Mouse (Mus musculus) MEL (cell line): ENCODE results near the gene Efna3.

ENCODE experiments used
- CTCF ChIP-seq, 3 experiments: IDR thresholded peaks in 2 of 3; conservative IDR thresholded peaks in 1 of 3; 2 replicates each; pipeline ENCODE4 v1.5.1; 2011 to 2012; ENCODE audit warnings: low read length in 3 of 3, low read depth in 2 of 3, mild to moderate bottlenecking in 2 of 3, improper control_type of control experiment in 1 of 3, inconsistent platforms in 1 of 3, mixed read lengths in 1 of 3, moderate library complexity in 1 of 3; ENCODE audit not compliant: control insufficient read depth in 1 of 3, insufficient read depth in 1 of 3, poor library complexity in 1 of 3, severe bottlenecking in 1 of 3
- GABPA ChIP-seq: IDR thresholded peaks from 2 replicates; pipeline ENCODE4 v1.6.1; 2012; ENCODE audit warnings: low read depth, mild to moderate bottlenecking, inconsistent platforms, low read length, improper control_type of control experiment, moderate library complexity
- KAT2A ChIP-seq: conservative IDR thresholded peaks from 2 replicates; pipeline ENCODE4 v1.6.1; 2012; ENCODE audit warnings: low read depth, low read length, improper control_type of control experiment, inconsistent platforms
- MAX ChIP-seq: IDR thresholded peaks from 2 replicates; pipeline ENCODE4 v1.6.1; 2011; ENCODE audit warnings: low read length, improper control_type of control experiment
- MEF2A ChIP-seq: IDR thresholded peaks from 2 replicates; pipeline ENCODE4 v1.6.1; 2014; ENCODE audit warnings: low read depth, mild to moderate bottlenecking, inconsistent platforms, low read length, improper control_type of control experiment; ENCODE audit not compliant: poor library complexity, insufficient replicate concordance, severe bottlenecking; ENCODE audit errors: extremely low read depth
- NRF1 ChIP-seq: IDR thresholded peaks from 2 replicates; pipeline ENCODE4 v1.6.1; 2014; ENCODE audit warnings: low read depth, mild to moderate bottlenecking, inconsistent platforms, low read length, improper control_type of control experiment, moderate library complexity; ENCODE audit not compliant: poor library complexity, insufficient read depth, severe bottlenecking
- POLR2A ChIP-seq, 2 experiments: IDR thresholded peaks; 2 replicates each; pipeline ENCODE4 v1.6.1; 2011 to 2012; ENCODE audit warnings: low read length in 2 of 2, mild to moderate bottlenecking in 2 of 2, control low read depth in 1 of 2, improper control_type of control experiment in 1 of 2, low read depth in 1 of 2, moderate library complexity in 1 of 2; ENCODE audit not compliant: control insufficient read depth in 1 of 2, insufficient read depth in 1 of 2, poor library complexity in 1 of 2
- RCOR1 ChIP-seq: IDR thresholded peaks from 2 replicates; pipeline ENCODE4 v1.6.1; 2012; ENCODE audit warnings: low read depth, mild to moderate bottlenecking, inconsistent platforms, low read length, improper control_type of control experiment
- SIN3A ChIP-seq: IDR thresholded peaks from 2 replicates; pipeline ENCODE4 v1.6.1; 2012; ENCODE audit warnings: low read length, improper control_type of control experiment, inconsistent platforms
- TCF12 ChIP-seq: IDR thresholded peaks from 2 replicates; pipeline ENCODE4 v1.6.1; 2014; ENCODE audit warnings: low read depth, mild to moderate bottlenecking, inconsistent platforms, low read length, improper control_type of control experiment, moderate library complexity

GRCm38 (mm10) chr3:89355512-89355902 lies 32.7 kb upstream of the Efna3 start:
- no peak for TF ChIP-seq CTCF (IDR thresholded peaks at IDR 0.05 in 2 of 3, conservative IDR thresholded peaks at IDR 0.05 in 1 of 3; ENCODE audit: control insufficient read depth in 1 of 3, insufficient read depth in 1 of 3, low read depth in 2 of 3, low read length in 3 of 3, poor library complexity in 1 of 3, severe bottlenecking in 1 of 3)
- TF ChIP-seq SIN3A = no peak
- TF ChIP-seq POLR2A (IDR thresholded peaks at IDR 0.05; ENCODE audit: control insufficient read depth in 1 of 2, insufficient read depth in 1 of 2, low read depth in 1 of 2, low read length in 2 of 2, poor library complexity in 1 of 2) = no peak
- TF ChIP-seq RCOR1 = no peak
- no peak for TF ChIP-seq MEF2A
- TF ChIP-seq TCF12 = no peak
- no peak for TF ChIP-seq MAX
- no peak for TF ChIP-seq GABPA
- TF ChIP-seq NRF1 = no peak
- no peak for TF ChIP-seq KAT2A
